Mouse (Mus musculus): ENCODE data around the gene Gm13277. TPM values are rescaled to one million over a fixed set of nuclear protein-coding genes. Genes with fewer than 3 reads are reported as not detected.
"Not testable (repeated sequence)": the region's sequence is repeated elsewhere in the genome, so short reads cannot be mapped to it uniquely, and the experiment has no call there.

Gene Gm13277
- polyA plus RNA-seq (2012; ENCODE audit: insufficient read depth, insufficient read length, missing spikeins): not detected in 2 replicates

DNA sequence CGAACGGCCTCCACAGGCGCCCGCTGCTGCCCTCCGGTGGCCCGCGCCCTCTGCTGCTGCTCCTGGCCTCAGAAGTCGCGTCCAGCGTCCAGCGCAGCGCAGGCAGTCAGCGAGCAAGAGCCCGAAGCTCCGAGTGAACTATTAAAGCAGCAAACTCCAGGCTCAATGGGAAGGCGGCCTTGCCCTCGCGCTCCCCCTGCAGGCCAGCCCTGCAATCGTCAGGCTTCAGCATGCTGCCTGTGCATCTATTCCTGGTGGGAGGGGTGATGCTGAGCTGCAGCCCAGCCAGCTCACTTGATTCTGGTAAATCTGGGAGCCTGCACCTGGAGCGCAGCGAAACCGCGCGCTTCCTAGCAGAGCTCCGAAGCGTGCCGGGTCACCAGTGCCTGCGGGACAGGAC, at the start of gene Gm13277:
Gene Gm13277 (plus strand): TSS at position 231 of the 400 bp plus-strand sequence.
- H3K4me1 ChIP-seq (ENCODE audit: control insufficient read depth, insufficient read depth, insufficient read length, low read length); H3K27ac ChIP-seq (replicated peaks; ENCODE audit: low read depth, low read length); H3K4me3 ChIP-seq (ENCODE audit: insufficient read depth, low read depth, low read length): not testable (repeated sequence)

DNA sequence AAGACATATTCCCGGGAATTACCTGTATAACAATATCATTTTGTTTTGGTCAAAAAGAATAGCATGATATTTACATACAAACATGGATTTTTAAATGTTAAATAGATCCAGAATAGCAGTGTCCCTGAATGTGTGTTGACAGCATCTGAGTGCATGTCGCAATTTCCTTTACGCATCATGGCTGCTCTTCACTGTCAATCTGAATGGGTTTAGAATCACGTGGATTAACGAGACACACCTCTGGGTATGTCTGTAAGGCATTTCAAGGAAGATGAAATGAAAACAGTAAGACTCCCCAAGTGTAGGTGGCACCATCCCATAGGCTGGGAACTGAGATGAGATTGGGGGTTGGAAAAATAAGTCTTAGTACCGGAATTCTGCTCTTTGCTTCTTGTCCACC, 49.4 kb upstream of the Gm13277 start:
- H3K4me1 ChIP-seq (ENCODE audit: control insufficient read depth, insufficient read depth, insufficient read length, low read length): no peaks in the 10 kb centered on the region
- H3K27ac ChIP-seq (replicated peaks; ENCODE audit: low read depth, low read length): no peak overlapping the region
- H3K4me3 ChIP-seq (ENCODE audit: insufficient read depth, low read depth, low read length): no peak overlapping the region

DNA sequence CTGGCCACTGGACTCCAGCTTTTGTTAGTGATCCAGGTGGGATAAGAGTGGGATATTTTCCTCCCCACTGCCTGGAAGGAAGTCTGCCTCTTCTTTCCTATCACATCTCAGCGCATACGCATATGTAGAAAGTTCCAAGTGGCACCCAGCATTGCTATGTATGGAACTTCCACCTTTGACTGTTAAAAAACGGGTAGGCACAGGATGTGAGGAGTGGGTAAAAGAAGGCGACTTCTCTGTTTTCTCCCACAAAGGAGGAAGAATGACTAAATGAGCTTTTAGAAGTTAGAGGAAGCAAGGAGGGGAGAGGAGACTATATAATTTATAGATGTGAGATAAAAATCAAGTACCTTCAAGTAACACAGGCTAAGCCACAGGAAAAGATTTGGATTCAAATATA, 47.0 kb upstream of the Gm13277 start:
- Histone ChIP-seq H3K4me3 (ENCODE audit: insufficient read depth, low read depth, low read length) (no peak overlapping the region), H3K27ac (replicated peaks; ENCODE audit: low read depth, low read length) (no peak overlapping the region), H3K4me1 (ENCODE audit: control insufficient read depth, insufficient read depth, insufficient read length, low read length) (no peaks in the 10 kb centered on the region)

DNA sequence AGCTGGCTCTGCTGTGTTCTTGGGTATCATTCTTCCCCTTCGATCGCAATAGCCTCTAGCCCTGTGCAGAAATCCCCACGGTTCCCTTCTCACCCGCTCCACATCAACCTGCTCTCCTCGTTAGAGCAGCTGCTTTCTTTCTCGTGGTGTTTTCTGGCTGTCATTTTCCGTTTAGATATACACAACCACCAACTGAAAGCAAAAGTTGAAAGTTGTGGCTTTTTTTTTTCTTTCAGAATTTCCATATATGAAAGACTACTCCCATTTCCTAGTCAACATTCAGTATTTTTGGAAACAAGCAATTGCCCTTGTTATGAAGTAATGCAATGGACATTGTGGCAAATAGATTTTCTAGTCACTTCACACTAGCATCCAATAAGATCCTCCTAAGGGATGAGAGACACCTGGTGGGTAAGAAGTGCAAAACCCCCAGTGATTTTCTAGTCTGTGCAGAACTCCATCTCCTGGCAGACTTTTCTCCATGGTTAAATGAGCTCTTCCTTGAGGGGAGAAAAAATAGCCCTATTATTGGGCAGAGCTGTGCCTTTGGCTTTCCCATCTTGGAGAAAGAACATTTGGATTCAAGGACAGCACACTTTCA, 45.6 kb upstream of the Gm13277 start:
- Histone ChIP-seq H3K27ac (replicated peaks; ENCODE audit: low read depth, low read length) (no peak overlapping the region), H3K4me3 (ENCODE audit: insufficient read depth, low read depth, low read length) (no peak overlapping the region), H3K4me1 (ENCODE audit: control insufficient read depth, insufficient read depth, insufficient read length, low read length) (no peaks in the 10 kb centered on the region)

DNA sequence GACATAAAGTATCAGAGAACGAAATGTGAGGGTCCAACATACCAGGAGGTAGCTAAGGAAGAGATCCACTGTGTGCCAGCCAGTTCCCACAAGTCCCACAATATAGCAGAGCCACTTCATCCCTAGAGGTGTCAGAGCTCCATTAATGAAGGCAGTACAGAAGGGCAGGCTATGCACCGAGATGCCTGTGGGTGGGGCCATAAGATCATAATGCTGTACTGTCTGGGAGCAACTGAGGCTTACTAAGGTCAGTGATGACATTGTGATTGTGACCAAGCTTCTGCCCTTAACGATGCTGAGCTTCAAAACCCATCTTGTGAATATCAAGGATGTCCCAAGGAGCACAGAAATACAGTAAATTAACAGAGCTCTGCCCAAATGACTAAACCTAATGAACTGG, 44.2 kb upstream of the Gm13277 start:
- Histone ChIP-seq H3K27ac (replicated peaks; ENCODE audit: low read depth, low read length) (no peak overlapping the region), H3K4me3 (ENCODE audit: insufficient read depth, low read depth, low read length) (no peak overlapping the region), H3K4me1 (ENCODE audit: control insufficient read depth, insufficient read depth, insufficient read length, low read length) (no peaks in the 10 kb centered on the region)

DNA sequence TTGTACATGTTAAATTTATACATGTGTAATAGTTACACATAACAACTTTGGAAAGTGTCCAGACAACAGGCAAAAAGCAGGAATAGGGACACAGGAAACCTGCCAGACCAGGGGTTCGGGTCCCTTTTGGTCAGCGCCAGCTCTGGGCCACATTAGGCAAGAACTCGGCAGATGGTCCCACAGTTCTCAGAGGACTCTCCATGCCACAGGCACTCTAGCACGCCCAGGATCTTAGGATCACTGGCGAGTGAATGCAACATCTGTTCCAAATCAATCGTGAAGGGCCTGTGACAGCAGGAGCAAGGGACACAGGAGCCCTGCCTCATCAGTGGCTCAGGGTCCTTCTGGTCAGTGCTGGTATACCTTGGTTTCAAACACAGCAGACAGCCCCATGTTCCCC, 38.5 kb upstream of the Gm13277 start:
- Histone ChIP-seq H3K27ac (replicated peaks; ENCODE audit: low read depth, low read length) (no peak overlapping the region), H3K4me1 (ENCODE audit: control insufficient read depth, insufficient read depth, insufficient read length, low read length) (no peaks in the 10 kb centered on the region), H3K4me3 (ENCODE audit: insufficient read depth, low read depth, low read length) (no peak overlapping the region)

DNA sequence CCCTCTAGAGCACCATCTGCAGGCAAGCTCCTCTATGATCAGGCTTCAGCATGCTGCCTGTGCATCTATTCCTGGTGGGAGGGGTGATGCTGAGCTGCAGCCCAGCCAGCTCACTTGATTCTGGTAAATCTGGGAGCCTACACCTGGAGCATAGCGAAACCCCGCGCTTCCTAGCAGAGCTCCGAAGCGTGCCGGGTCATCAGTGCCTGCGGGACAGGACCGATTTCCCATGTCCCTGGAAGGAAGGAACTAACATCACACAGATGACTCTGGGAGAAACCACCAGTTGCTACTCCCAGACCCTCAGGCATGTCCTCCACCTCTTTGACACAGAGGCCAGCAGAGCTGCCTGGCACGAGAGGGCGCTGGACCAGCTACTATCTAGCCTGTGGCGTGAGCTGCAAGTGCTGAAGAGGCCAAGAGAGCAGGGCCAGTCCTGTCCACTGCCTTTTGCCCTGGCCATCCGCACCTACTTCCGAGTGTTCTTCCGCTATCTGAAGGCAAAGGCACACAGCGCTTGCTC, 33.6 kb upstream of the Gm13277 start, which contains the start of gene Gm13271:
Gene Gm13271 (plus strand): TSS at position 51 of the 523 bp plus-strand sequence.
- H3K4me3 ChIP-seq (ENCODE audit: insufficient read depth, low read depth, low read length); H3K4me1 ChIP-seq (ENCODE audit: control insufficient read depth, insufficient read depth, insufficient read length, low read length); H3K27ac ChIP-seq (replicated peaks; ENCODE audit: low read depth, low read length): not testable (repeated sequence)

DNA sequence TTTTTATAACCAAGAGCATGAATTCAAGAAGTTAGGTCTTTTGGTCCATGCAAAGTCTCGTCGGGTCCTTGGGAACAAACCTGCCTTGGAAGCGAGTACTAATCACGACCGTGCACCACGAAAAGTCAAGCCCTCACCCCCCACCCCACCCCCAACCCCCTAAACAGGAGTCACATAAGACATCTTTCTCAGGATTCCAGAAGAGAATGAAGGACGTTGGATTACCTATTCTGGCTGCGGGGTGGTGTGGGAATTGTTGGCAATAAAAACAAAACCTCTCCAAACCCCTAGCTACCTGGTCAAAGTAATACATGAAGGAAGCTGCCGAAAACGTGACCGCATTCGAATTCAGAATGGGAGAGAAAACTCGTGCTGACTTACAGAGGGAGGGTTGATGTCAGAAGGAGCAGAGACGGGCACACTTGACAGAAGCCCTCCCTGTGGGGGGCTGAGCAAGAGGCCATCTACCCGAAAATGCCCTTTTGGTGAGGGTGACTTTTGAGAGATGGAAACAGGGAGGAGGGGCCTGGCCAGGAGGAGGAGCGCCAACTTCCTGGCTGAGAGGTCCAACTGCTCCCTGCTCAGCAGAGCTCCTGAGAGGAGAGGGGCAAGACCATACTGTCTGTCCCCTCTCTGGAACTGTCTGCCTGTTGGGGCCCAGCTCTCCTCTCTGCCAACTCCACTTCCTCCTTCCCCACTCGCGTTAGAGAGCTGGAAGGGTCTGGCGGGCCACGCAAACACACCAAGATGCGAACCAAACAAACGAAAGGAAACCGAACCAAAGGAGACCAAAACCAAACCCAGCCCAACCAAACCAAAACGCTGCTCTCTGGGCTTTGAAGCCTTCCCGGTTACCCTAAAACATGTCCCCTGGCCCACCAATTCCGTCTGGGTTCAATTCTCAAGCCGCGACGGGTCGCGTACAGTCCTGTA, 31.6 kb upstream of the Gm13277 start:
- not testable (repeated sequence) for H3K4me1 ChIP-seq (ENCODE audit: control insufficient read depth, insufficient read depth, insufficient read length, low read length)
- Histone ChIP-seq H3K4me3 (ENCODE audit: insufficient read depth, low read depth, low read length) (peak overlapping the region; percentile 67), H3K27ac (replicated peaks; ENCODE audit: low read depth, low read length) (peak overlapping the region; percentile 71)

DNA sequence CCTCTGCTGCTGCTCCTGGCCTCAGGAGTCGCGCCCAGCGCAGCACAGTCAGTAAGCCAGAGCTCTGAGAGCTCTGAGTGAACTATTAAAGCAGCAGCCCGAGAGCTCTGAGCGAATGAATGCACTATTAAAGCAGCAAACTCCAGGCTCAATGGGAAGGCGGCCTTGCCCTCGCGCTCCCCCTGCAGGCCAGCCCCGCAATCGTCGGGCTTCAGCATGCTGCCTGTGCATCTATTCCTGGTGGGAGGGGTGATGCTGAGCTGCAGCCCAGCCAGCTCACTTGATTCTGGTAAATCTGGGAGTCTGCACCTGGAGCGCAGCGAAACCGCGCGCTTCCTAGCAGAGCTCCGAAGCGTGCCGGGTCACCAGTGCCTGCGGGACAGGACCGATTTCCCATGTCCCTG, 30.8 kb upstream of the Gm13277 start:
- peak overlapping the region; percentile 67 for H3K4me3 ChIP-seq (ENCODE audit: insufficient read depth, low read depth, low read length)
- not testable (repeated sequence) for H3K27ac ChIP-seq (replicated peaks; ENCODE audit: low read depth, low read length); H3K4me1 ChIP-seq (ENCODE audit: control insufficient read depth, insufficient read depth, insufficient read length, low read length)

DNA sequence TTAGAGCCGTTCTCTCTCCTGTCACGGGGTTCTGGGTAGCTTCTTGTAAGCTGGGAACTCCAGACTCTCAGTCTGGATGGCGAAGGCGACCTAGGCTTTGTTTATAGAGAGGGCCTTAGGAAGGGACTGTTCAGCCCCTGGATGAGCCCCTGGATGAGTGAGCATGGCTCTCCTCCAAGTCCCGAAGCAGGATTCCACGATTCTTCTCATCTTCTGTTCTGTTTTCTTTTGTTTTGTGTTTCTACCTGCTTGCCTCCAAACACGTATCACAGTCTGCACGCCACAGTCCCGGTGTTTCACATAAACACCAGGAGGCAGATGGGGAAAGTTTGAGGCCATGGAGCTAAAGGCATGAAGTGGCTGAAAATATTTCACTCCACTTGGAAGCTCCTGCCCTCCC, 29.7 kb upstream of the Gm13277 start:
- not testable (repeated sequence) for H3K4me1 ChIP-seq (ENCODE audit: control insufficient read depth, insufficient read depth, insufficient read length, low read length); H3K4me3 ChIP-seq (ENCODE audit: insufficient read depth, low read depth, low read length); H3K27ac ChIP-seq (replicated peaks; ENCODE audit: low read depth, low read length)

DNA sequence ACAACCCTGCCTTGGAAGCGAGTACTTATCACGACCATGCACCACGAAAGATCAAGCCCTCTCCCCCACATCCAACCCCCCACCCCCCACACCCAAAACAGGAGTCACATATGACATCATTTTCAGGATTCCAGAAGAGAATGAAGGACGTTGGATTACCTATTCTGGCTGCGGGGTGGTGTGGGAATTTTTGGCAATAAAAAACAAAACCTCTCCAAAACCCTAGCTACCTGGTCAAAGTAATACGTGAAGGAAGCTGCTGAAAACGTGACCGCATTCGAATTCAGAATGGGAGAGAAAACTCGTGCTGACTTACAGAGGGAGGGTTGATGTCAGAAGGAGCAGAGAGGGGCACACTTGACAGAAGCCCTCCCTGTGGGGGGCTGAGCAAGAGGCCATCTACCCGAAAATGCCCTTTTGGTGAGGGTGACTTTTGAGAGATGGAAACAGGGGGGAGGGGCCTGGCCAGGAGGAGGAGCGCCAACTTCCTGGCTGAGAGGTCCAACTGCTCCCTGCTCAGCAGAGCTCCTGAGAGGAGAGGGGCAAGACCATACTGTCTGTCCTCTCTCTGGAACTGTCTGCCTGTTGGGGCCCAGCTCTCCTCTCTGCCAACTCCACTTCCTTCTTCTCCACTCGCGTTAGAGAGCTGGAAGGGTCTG, 28.7 kb upstream of the Gm13277 start, which contains the start of gene Gm13283:
Gene Gm13283 (plus strand): TSS at position 510 of the 659 bp plus-strand sequence.
- not testable (repeated sequence) for H3K4me1 ChIP-seq (ENCODE audit: control insufficient read depth, insufficient read depth, insufficient read length, low read length)
- H3K27ac ChIP-seq (replicated peaks; ENCODE audit: low read depth, low read length): peak within 1 kb of the TSS; percentile 47; the same call in 1 of the 2 replicates
- peak within 1 kb of the TSS; percentile 56 for H3K4me3 ChIP-seq (ENCODE audit: insufficient read depth, low read depth, low read length)

DNA sequence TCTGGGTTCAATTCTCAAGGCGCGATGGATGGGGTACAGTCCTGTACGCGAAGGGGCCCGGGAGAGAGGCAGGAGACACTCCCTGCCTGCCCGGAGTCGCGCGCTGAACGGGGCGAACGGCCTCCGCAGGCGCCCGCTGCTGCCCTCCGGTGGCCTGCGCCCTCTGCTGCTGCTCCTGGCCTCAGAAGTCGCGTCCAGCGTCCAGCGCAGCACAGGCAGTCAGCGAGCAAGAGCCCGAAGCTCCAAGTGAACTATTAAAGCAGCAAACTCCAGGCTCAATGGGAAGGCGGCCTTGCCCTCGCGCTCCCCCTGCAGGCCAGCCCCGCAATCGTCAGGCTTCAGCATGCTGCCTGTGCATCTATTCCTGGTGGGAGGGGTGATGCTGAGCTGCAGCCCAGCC, 28.0 kb upstream of the Gm13277 start:
- Histone ChIP-seq H3K27ac (replicated peaks; ENCODE audit: low read depth, low read length) (peak overlapping the region; percentile 47; the same call in 1 of the 2 replicates), H3K4me3 (ENCODE audit: insufficient read depth, low read depth, low read length) (peak overlapping the region; percentile 56)
- H3K4me1 ChIP-seq (ENCODE audit: control insufficient read depth, insufficient read depth, insufficient read length, low read length): not testable (repeated sequence)

DNA sequence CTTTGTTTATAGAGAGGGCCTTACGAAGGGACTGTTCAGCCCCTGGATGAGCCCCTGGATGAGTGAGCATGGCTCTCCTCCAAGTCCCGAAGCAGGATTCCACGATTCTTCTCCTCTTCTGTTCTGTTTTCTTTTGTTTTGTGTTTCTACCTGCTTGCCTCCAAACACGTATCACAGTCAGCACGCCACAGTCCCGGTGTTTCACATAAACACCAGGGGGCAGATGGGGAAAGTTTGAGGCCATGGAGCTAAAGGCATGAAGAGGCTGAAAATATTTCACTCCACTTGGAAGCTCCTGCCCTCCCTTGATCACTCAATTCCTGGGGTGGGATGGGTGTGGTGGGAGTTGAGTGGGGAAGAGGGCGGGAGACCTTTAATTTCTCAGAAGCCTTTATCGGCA, 26.7 kb upstream of the Gm13277 start:
- H3K27ac ChIP-seq (replicated peaks; ENCODE audit: low read depth, low read length); H3K4me3 ChIP-seq (ENCODE audit: insufficient read depth, low read depth, low read length); H3K4me1 ChIP-seq (ENCODE audit: control insufficient read depth, insufficient read depth, insufficient read length, low read length): not testable (repeated sequence)

DNA sequence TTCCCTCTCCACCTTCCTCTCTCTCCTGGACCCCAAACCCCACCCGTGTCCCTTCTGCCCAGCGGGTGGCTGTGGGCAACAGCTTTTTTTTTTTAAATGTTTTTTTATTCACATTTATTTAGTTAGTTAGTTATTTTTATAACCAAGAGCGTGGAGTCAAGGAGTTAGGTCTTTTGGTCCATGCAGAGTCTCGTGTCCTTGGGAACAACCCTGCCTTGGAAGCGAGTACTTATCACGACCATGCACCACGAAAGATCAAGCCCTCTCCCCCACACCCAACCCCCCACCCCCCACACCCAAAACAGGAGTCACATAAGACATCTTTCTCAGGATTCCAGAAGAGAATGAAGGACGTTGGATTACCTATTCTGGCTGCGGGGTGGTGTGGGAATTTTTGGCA, 26.1 kb upstream of the Gm13277 start:
- H3K4me3 ChIP-seq (ENCODE audit: insufficient read depth, low read depth, low read length); H3K27ac ChIP-seq (replicated peaks; ENCODE audit: low read depth, low read length); H3K4me1 ChIP-seq (ENCODE audit: control insufficient read depth, insufficient read depth, insufficient read length, low read length): not testable (repeated sequence)

DNA sequence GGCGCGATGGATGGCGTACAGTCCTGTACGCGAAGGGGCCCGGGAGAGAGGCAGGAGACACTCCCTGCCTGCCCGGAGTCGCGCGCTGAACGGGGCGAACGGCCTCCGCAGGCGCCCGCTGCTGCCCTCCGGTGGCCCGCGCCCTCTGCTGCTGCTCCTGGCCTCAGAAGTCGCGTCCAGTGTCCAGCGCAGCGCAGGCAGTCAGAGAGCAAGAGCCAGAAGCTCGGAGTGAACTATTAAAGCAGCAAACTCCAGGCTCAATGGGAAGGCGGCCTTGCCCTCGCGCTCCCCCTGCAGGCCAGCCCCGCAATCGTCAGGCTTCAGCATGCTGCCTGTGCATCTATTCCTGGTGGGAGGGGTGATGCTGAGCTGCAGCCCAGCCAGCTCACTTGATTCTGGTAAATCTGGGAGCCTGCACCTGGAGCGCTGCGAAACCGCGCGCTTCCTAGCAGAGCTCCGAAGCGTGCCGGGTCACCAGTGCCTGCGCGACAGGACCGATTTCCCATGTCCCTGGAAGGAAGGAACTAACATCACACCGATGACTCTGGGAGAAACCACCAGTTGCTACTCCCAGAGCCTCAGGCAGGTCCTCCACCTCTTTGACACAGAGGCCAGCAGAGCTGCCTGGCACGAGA, 24.9 kb upstream of the Gm13277 start:
- not testable (repeated sequence) for H3K27ac ChIP-seq (replicated peaks; ENCODE audit: low read depth, low read length); H3K4me1 ChIP-seq (ENCODE audit: control insufficient read depth, insufficient read depth, insufficient read length, low read length)
- H3K4me3 ChIP-seq (ENCODE audit: insufficient read depth, low read depth, low read length): peak overlapping the region; percentile 44
